Mouse (Mus musculus): ENCODE measurements around the gene Pigp.

- TF ChIP-seq CTCF (IDR thresholded peaks at IDR 0.05; ENCODE audit: low read depth, low read length) (no peak), POLR2A (IDR thresholded peaks at IDR 0.05; ENCODE audit: borderline replicate concordance, low read depth, low read length) (no peak)
Measured at GRCm38 (mm10) chr16:94414151-94414550, 42.5 kb upstream of the Pigp start.

Data from bone marrow macrophage, adult 2 months (primary cell).